Mouse (Mus musculus) heart, embryonic 13.5 days (tissue): ENCODE results near the gene Hamp2. TPM values are rescaled to one million over a fixed set of nuclear protein-coding genes. Genes with fewer than 3 reads are reported as not detected.
"Not testable (repeated sequence)": the region's sequence is repeated elsewhere in the genome, so short reads cannot be mapped to it uniquely, and the experiment has no call there.

Experiments used
- ATAC-seq: fragments of 200-750 bp; cut with Nextera tagmentation; 2 replicates; pipeline ENCODE4 v1.8.0; 2017; ENCODE audit warnings: moderate TSS enrichment; ENCODE audit not compliant: insufficient number of reproducible peaks, low FRiP score, low TSS enrichment; ENCODE audit errors: extremely low read depth
- H3K27ac ChIP-seq: fragments of 300-500 bp; sonication (generic); replicated peaks from 2 replicates; pipeline ENCODE4 v1.5.1; 2015; ENCODE audit warnings: moderate library complexity, mild to moderate bottlenecking, inconsistent platforms
- H3K27me3 ChIP-seq: fragments of 300-500 bp; sonication (generic); replicated peaks from 2 replicates; pipeline ENCODE4 v1.6.1; 2015; ENCODE audit warnings: mild to moderate bottlenecking, inconsistent platforms
- H3K36me3 ChIP-seq: fragments of 300-500 bp; sonication (generic); 2 replicates; pipeline ENCODE4 v1.6.1; 2015; ENCODE audit warnings: mild to moderate bottlenecking, inconsistent platforms
- H3K4me1 ChIP-seq: fragments of 300-500 bp; sonication (generic); 2 replicates; pipeline ENCODE4 v1.6.1; 2015; ENCODE audit warnings: inconsistent platforms
- H3K4me2 ChIP-seq: fragments of 300-500 bp; sonication (generic); 2 replicates; pipeline ENCODE4 v1.6.1; 2015; ENCODE audit warnings: inconsistent platforms, mild to moderate bottlenecking, moderate library complexity
- H3K4me3 ChIP-seq: fragments of 300-500 bp; sonication (generic); 2 replicates; pipeline ENCODE4 v1.5.1; 2015; ENCODE audit warnings: moderate library complexity, mild to moderate bottlenecking, inconsistent platforms
- H3K9ac ChIP-seq: fragments of 300-500 bp; sonication (generic); 2 replicates; pipeline ENCODE4 v1.6.1; 2015; ENCODE audit warnings: inconsistent platforms, mild to moderate bottlenecking, moderate library complexity
- H3K9me3 ChIP-seq: fragments of 300-500 bp; sonication (generic); 2 replicates; pipeline ENCODE4 v1.6.1; 2016; ENCODE audit warnings: inconsistent platforms
- WGBS: fragments of 180-500 bp; shearing (Covaris S2); methylation state at CpG from one replicate; pipeline ENCODE4 v1.1.7; 2015; ENCODE audit warnings: mixed read lengths; 5-methylcytosine and 5-hydroxymethylcytosine counted together
- polyA plus RNA-seq: library from polyadenylated mRNA; unstranded; fragments of >200 nt; fragmentation: Nextera tagmentation; extraction: Ambion mirVana; gene quantifications from 2 replicates; pipeline ENCODE4 v1.2.1, GENCODE M21; 2015

The Hamp2 gene
- polyA plus RNA-seq, 1 experiment from 2014 or later = not detected

DNA sequence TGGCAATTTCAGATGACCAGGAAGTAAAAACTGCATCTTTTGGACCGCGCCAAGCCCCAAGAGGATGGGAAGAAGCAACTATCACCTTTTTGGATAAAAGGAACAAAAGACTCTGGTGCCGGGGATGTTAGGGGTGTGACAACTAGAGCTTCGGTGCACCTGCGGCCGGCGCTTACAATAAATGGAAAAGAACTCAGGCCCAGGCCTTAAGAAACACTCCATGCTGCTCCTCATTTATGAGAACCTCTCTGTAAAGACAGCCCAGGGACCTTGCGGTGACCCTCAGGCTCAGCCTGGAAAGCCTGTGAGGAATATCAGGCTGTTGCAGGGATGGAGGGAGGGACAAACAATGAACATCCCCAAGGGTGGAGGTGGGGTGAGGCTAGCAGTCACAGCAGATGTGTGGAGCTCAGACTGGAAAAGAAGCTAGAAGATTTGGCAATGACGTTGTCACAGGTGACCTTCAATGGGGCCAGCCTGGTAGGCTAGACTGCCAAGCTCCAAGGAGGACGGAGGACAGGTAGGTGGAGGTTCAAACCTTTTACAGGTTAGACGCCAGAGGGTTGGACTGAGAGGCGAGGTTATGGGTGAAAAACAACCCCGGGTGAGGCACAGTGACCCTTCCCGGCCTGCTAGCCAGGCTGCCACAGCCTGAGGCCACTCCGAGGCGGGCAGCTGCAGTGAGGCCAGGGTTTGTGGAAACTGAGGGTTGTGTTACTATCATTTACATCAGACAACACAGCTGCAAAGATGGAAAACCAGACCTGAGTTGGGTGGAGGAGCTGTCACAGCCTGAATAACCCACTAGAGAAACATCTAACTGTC is 28.2 kb upstream of the Hamp2 start:
- Histone ChIP-seq H3K27me3 (no peaks in the 10 kb centered on the region), H3K4me1 (peaks cover 9% of the 10 kb centered on the region), H3K27ac (no peak overlapping the region), H3K9ac (no peak overlapping the region), H3K4me3 (no peak overlapping the region), H3K9me3 (no peaks in the 10 kb centered on the region), H3K36me3 (peaks cover 69% of the 10 kb centered on the region), H3K4me2 (no peak overlapping the region)
- 89% methylated on average over 16 of the region's 16 CpGs for WGBS
- ATAC-seq = no peak

DNA sequence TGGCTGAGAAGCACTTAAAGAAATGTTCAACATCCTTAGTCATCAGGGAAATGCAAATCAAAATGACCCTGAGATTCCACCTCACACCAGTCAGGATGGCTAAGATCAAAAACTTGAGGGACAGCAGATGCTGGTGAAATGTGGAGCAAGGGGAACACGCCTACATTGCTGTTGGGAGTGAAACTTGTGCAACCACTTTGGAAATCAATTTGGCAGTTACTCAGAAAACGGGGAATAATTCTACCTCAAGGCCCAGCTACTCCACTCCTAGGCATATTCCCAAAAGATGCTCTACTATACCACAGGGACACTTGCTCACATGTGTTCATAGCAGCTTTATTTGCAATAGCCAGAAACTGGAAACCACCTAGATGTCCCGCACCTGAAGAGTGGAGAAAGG is 25.4 kb upstream of the Hamp2 start:
- peaks cover 82% of the 10 kb centered on the region for H3K36me3 ChIP-seq
- not testable (repeated sequence) for H3K9me3 ChIP-seq, ATAC-seq, H3K4me3 ChIP-seq, H3K9ac ChIP-seq, H3K27me3 ChIP-seq, H3K27ac ChIP-seq, H3K4me1 ChIP-seq, H3K4me2 ChIP-seq
- WGBS = 86% methylated on average over 3 of the region's 3 CpGs

DNA sequence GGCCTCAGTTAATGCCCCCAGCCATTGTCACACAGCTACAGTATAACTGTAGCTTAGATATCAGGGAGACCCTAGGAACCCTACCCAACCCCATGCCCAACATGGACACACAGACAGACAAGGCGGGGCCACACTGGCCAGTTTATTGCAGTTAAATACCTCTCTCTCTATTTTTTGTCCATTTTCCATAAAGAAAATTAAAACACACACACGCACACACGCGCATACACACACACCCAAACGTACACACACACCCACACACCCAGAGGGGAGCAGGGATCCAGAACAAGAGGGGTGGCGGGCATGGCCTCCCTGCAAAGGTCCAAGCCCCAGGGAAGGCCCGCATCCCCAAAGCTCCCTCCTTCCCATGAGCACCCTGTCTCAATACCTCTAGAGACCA is 21.4 kb upstream of the Hamp2 start:
- Histone ChIP-seq H3K27ac (no peak overlapping the region), H3K27me3 (no peaks in the 10 kb centered on the region), H3K4me2 (no peak overlapping the region), H3K36me3 (peaks cover 41% of the 10 kb centered on the region), H3K4me1 (no peaks in the 10 kb centered on the region), H3K9me3 (no peaks in the 10 kb centered on the region), H3K9ac (no peak overlapping the region), H3K4me3 (no peak overlapping the region)
- no peak for ATAC-seq
- 94% methylated on average over 7 of the region's 7 CpGs for WGBS

DNA sequence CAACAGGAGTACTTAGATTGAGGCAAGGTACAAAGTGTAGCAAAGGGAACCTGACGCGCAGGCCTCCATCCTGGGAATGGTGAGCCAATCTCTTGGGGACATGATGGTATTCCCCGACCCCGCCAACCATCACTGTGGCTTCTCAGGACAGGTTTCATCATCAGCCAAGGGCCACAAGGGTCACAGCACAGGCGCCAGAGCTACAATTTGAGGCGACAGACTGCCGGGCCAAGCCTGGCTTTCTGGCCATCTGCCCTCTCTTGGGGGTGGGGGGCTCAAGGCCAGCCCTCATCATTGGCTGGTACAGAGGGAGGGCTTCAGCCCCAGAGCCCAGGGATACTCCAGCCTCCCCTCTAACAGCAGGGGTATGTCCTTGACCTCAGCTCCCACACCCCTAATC is 21.0 kb upstream of the Hamp2 start:
- H3K27me3 ChIP-seq, H3K9ac ChIP-seq, ATAC-seq, H3K9me3 ChIP-seq, H3K4me1 ChIP-seq, H3K4me2 ChIP-seq, H3K27ac ChIP-seq, H3K4me3 ChIP-seq: not testable (repeated sequence)
- H3K36me3 ChIP-seq = peaks cover 37% of the 10 kb centered on the region
- WGBS = 86% methylated on average over 7 of the region's 7 CpGs

DNA sequence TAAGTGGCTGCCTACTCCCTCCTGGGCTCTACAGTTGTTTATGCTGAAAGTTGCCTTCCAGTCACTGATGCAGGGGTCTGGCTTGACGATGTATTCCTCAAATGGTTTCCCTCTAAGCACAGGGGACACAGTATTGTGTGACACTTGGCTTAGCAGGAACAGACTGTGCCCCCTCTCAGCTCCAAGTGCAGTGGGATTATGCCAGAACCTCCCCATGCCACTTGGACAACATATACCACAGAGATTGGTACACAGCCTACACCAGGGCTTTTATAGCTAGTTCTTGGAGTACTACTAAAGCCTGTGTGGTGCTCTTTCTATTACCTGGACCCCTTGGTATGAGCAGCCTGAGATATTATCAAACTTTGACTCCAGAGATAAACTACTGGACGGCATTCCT is 20.2 kb upstream of the Hamp2 start:
- not testable (repeated sequence) for H3K4me2 ChIP-seq, H3K27ac ChIP-seq, H3K4me1 ChIP-seq, ATAC-seq, H3K9me3 ChIP-seq, H3K9ac ChIP-seq, H3K4me3 ChIP-seq, H3K27me3 ChIP-seq
- H3K36me3 ChIP-seq = peaks cover 30% of the 10 kb centered on the region
- 47% methylated on average over 2 of the region's 2 CpGs for WGBS

DNA sequence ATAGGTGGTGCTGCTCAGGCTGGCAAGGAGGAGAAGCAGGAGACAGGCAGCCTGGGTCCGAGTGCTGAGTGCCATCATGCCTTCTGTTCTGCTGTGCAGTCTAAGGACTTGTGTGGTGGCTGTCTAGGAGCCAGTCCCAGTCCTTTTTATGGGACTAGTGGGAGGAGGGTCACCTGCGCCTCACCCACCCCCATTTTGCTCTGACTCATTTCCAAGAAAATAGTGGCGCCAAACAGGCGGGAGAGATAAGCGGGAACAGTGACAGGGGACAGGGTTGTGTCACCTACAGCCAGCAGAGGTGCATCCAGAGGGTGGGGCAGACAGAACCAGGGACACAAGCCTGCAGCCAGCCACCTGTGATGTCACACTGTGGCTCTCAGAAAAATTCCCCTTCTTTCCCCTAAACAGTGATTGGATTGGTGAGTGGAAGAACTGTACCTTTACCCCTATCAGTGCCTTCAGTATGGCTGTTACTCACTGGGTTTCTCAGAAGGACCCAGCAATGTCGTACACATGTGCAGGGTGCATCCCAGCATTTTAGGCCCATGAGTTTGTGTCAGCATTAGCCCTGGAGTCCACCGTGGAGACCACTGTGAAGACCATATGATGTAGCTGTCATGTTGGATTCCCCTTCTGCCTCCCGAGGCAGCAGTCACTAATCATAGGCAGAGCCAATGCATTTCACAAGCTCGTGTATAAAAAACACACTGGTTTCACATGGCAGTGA is 19.6 kb upstream of the Hamp2 start, which contains the start of gene Hamp:
Gene Hamp (minus strand): TSS at position 124 of the 727 bp plus-strand sequence.
- Histone ChIP-seq H3K4me1 (no peaks in the 10 kb centered on the region), H3K4me3 (no peak within 1 kb of the TSS), H3K4me2 (no peak within 1 kb of the TSS), H3K36me3 (peaks cover 23% of the 10 kb centered on the region), H3K9ac (no peak within 1 kb of the TSS), H3K9me3 (no peaks in the 10 kb centered on the region), H3K27ac (no peak within 1 kb of the TSS), H3K27me3 (no peaks in the 10 kb centered on the region)
- no peak for ATAC-seq
- 49% methylated on average over 9 of the region's 9 CpGs for WGBS

DNA sequence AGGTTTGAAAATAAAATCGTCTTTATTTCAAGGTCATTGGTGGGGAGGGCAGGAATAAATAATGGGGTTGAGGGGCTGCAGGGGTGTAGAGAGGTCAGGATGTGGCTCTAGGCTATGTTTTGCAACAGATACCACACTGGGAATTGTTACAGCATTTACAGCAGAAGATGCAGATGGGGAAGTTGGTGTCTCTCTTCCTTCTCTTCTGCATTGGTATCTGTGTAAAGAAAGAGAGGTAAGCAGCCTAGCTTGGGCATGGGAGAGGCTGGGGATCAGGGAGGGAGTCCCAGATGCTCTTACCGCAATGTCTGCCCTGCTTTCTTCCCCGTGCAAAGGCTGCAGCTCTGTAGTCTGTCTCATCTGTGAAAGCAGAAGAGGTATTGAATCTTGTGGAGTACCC is 17.9 kb upstream of the Hamp2 start:
- H3K4me3 ChIP-seq, H3K4me2 ChIP-seq, ATAC-seq, H3K27ac ChIP-seq, H3K9me3 ChIP-seq, H3K27me3 ChIP-seq, H3K4me1 ChIP-seq, H3K9ac ChIP-seq: not testable (repeated sequence)
- H3K36me3 ChIP-seq = peaks cover 16% of the 10 kb centered on the region
- 39% methylated on average over 3 of the region's 3 CpGs for whole genome bisulfite sequencing

DNA sequence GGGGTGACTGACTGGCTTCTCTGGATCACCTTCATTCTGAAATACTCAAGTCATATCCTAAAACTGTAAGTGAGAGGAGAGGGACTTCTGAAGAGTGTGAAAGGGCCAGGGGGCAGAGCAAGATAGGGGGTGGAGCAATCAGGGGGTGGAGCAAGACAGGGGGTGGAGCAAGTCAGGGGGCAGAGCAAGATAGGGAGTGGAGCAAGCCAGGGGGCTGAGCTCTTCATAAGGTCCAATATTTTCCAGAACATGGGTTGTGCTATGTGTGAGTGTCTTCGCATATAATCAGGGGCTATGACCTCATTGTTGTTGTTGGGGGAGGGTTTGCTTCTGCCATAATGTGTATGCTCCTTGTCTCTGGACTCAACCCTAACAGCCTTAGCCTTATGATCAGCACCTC is 15.6 kb upstream of the Hamp2 start:
- not testable (repeated sequence) for H3K27ac ChIP-seq, H3K4me2 ChIP-seq, H3K4me1 ChIP-seq, H3K9ac ChIP-seq, H3K27me3 ChIP-seq, H3K4me3 ChIP-seq, H3K9me3 ChIP-seq, H3K36me3 ChIP-seq, ATAC-seq
- 64% methylated on average over 1 of the region's 1 CpGs for WGBS

DNA sequence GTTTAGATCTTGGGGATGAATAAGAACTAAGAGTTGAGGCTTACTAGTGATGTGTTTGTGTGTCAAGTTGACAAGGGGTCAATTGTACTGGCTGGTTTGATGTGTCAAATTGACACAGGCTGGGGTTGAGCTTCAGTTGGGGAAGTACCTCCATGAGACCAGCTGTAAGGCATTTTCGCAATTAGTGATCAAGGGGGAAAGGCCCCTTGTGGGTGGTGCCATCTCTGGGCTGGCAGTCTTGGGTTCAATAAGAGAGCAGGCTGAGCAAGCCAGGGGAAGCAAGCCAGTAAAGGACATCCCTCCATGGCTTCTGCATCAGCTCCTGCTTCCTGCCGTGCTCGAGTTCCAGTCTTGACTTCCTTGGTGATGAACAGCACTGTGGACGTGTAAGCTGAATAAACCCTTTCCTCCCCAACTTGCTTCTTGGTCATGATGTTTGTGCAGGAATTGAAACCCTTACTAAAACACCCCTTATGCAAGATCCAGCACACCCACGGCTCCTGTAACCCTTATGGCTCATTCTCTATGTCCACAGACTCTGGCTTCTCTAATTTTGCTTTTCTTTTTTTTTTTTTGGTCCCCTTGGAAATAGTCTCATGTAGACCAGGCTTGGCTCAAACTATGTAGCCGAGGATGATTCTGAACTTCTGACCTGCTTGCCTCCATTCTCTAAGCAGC is 11.1 kb upstream of the Hamp2 start:
- H3K4me3 ChIP-seq, H3K9me3 ChIP-seq, H3K4me1 ChIP-seq, ATAC-seq, H3K27ac ChIP-seq, H3K9ac ChIP-seq, H3K4me2 ChIP-seq, H3K27me3 ChIP-seq, H3K36me3 ChIP-seq: not testable (repeated sequence)
- WGBS = 64% methylated on average over 6 of the region's 6 CpGs

DNA sequence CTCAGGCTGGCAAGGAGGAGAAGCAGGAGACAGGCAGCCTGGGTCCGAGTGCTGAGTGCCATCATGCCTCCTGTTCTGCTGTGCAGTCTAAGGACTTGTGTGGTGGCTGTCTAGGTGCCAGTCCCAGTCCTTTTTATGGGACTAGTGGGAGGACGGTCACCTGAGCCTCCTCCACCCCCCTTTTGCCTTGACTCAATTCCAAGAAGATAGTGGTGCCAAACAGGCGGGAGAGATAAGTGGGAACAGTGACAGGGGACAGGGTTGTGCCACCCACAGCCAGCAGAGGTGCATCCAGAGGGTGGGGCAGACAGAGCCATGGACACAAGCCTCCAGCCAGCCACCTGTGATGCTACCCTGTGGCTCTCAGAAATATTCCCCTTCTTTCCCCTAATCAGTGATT is 410 bp downstream of the Hamp2 start:
- H3K36me3 ChIP-seq = no peaks in the 10 kb centered on the region
- WGBS = 37% methylated on average over 3 of the region's 3 CpGs
- H3K9me3 ChIP-seq = no peaks in the 10 kb centered on the region

DNA sequence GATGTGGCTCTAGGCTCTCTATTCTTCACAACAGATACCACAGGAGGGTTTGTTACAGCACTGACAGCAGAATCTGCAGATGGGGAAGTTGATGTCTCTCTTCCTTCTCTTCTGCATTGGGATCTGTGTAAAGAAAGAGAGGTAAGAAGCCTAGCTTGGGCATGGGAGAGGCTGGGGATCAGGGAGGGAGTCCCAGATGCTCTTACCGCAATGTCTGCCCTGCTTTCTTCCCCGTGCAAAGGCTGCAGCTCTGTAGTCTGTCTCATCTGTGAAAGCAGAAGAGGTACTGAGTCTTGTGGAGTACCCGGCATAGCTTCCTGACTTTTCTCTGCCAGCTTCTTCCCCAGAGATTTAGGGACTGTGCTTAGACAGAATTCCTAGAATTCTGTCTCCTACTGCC is 2.0 kb downstream of the Hamp2 start:
- not testable (repeated sequence) for H3K27ac ChIP-seq, H3K27me3 ChIP-seq, H3K9me3 ChIP-seq, H3K4me1 ChIP-seq, H3K4me3 ChIP-seq, ATAC-seq, H3K4me2 ChIP-seq, H3K9ac ChIP-seq, H3K36me3 ChIP-seq
- WGBS = 25% methylated on average over 3 of the region's 3 CpGs

More for the DNA sequence above, 410 bp downstream of the Hamp2 start:
- Histone ChIP-seq H3K27me3 (0 out of 2 replicates have a peak, but pooled peaks cover 3% of the 10 kb centered on the region), H3K4me3 (no peak overlapping the region), H3K4me1 (no peaks in the 10 kb centered on the region), H3K4me2 (no peak overlapping the region), H3K27ac (no peak overlapping the region), H3K9ac (no peak overlapping the region)
- no peak for ATAC-seq
